Mouse (Mus musculus): ENCODE results near the gene Zfp697.
"Not testable (repeated sequence)": the region's sequence is repeated elsewhere in the genome, so short reads cannot be mapped to it uniquely, and the experiment has no call there.

DNA sequence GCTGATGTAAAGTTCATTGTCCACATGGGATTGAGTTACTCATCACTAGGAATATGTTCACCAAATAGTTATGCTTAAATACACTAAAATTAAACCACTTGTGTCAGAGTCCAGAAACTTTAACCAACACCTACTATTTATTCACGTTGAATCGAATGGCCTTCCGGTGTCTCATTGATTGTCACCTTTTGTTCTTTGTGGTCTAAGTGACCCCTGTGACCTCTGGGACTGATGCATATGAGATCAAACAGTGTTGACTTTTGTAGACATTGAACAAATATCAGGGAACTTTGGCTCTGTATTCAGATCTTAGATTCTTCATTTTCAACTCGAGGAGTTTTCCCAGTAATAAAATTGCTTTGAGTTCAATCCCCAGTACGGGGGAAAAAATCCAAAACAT, 125.0 kb downstream of the Zfp697 start:
- not testable (repeated sequence) for TF ChIP-seq POLR2A (IDR thresholded peaks at IDR 0.05; ENCODE audit: borderline replicate concordance, low read depth, low read length); CTCF (IDR thresholded peaks at IDR 0.05; ENCODE audit: low read depth, low read length)
